Mouse (Mus musculus) thymus, adult 2 months (tissue): ENCODE data around the gene Pxt1.

Experiments
- CTCF ChIP-seq: fragments of 200-500 bp; IDR thresholded peaks from 2 replicates; pipeline ENCODE4 v1.5.1; 2012; ENCODE audit warnings: mild to moderate bottlenecking, control low read depth, low read length, moderate library complexity, borderline replicate concordance; ENCODE audit not compliant: control insufficient read depth, poor library complexity, insufficient read depth; ENCODE audit errors: extremely low read depth
- POLR2A ChIP-seq: fragments of 200-500 bp; IDR thresholded peaks from 2 replicates; pipeline ENCODE4 v1.6.1; 2012; ENCODE audit warnings: mild to moderate bottlenecking, low read length, control low read depth, moderate library complexity; ENCODE audit not compliant: control insufficient read depth, poor library complexity, insufficient read depth; ENCODE audit errors: extremely low read depth

DNA sequence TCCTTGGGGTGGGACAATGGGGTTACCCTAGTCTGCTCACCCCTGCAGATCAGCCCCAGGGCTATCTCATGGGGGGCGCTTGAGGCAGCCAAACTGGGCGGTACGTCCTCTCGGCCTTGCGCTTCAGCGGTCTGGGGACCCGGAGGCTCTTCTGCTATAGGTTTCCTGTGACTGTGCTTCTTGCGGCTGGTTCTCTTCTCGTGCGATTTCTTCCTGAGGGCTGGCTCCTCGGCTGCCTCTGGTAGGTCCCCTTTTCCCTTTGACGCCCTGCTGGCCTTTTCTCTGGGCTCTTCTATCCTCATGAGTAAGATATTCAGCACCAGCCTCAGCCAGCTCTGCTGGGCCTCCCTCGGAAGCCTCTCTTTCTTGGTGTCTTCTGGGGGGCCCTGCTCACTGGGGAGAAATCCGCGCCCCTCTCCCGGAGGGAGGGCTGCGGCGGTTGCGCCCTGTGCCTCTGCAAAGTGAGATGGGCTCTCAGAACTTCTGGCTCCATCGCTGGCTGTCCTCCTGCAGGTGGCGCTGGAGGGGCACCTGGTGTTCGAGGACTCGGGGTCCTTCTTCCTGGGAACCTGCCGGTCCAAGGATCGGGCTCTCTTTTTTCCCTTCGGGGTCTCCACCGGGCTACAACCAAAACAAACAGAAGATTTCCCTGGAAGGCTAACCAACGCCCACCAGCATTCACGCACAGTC is 34.2 kb downstream of the Pxt1 start:
- TF ChIP-seq CTCF (peak; percentile 58; the same call in 1 of the 2 replicates), POLR2A (no peak)
